Mouse (Mus musculus) inflammation-experienced regulatory T-cells, adult 6 months (primary cell): ENCODE results near the gene Fkbp6. TPM values are rescaled to one million over a fixed set of nuclear protein-coding genes. Genes with fewer than 3 reads are reported as not detected.
A peak's percentile ranks its signal among the peaks of the same experiment; 100 is the strongest.

Experiments
- ATAC-seq: one replicate; pipeline ENCODE4 v1.8.0; 2017
- polyA plus RNA-seq, 3 experiments: library from polyadenylated mRNA; unstranded; fragments of 100-300 nt; shearing (Covaris generic); gene quantifications; one replicate each; pipeline ENCODE4 v1.2.1; 2017

Fkbp6 gene
- polyA plus RNA-seq, 3 experiments from 2014 or later = not detected

DNA sequence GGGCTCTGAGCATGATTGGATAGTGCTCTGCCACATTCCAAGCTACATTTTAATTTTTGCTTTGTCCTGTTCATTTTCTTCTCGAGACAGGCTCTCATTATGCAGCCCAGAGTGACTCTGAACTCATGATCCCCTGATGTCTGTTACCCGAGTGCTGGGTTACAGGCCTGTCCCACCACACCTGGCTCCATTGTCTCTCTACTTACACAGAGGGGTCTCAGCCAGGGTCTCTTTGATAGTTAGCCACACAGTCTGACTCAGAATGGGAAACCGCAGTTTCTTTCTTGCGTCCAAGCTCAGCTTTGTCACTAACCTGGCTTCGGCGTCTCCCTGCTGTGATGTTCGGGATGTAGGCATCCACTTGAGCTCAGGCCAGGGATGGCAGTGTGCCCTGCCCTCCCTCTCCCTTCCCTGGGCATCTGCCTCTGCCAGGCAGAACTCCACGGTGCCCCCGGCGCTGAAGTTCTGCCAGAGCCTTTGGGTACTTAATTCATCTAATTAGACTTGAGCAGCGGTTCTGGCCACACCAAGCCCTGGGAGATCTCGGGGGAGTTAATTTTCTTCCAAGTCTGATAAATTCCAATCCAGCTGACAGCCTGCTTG lies 78.2 kb downstream of the Fkbp6 start:
- ATAC-seq = no peak

DNA sequence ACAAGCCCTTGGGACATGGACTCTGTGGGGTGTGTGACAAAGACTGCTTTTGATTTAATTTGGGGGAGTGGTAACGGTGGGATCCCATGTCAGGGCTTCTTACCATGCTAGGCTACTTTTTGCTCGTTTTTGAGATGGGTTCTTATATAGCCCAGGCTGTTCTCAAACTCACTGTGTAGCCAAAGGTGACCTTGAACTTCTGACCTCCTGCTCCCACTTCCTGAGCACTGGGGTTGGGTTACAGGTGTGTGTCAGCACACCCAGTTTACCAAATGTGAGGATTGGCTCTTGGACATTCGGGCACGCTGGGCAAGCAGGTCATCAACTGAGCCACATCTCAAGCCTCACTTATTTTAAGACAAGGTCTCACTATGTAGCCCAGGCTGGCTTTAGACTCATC lies 79.5 kb downstream of the Fkbp6 start:
- ATAC-seq = no peak

DNA sequence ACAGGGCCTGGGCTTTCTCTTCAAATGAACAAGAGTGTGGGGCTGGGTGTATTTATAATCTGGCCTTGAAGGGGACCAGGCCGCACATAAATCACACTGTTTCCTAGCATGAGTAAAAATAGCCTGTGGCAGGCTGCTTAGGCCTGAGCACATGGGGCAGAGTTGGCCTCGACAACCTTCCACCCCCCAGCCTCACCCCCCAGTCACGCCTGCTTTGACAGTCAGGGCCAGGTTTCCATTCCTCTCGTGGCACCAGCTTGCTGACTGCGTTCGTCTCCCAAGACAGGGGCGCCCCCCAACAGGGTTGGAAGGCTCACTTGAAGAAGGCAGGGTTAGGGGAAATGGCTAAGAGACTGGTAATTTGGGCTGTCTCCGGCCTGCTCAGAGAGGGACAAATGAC lies 80.4 kb downstream of the Fkbp6 start:
- no peak for ATAC-seq

DNA sequence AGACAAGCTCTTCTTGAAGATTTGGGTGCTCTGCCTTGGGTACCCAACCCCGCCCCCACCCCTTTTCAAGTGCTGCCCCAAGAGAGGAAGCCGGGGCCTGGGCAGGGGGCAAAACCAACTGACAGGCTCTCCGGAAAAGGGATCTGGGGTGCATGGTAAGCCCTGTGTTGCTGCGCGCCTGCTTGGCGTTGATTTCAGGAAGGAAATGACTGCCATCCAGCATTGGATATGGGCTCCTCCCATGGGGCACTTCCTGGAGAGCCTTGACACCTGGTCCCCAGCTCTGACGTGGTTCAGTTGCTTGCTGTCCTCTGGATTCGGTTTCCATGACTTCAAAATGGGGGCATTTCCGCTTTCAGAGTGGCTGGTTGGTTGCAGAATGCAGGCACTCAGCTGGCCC lies 85.3 kb downstream of the Fkbp6 start:
- ATAC-seq = no peak

DNA sequence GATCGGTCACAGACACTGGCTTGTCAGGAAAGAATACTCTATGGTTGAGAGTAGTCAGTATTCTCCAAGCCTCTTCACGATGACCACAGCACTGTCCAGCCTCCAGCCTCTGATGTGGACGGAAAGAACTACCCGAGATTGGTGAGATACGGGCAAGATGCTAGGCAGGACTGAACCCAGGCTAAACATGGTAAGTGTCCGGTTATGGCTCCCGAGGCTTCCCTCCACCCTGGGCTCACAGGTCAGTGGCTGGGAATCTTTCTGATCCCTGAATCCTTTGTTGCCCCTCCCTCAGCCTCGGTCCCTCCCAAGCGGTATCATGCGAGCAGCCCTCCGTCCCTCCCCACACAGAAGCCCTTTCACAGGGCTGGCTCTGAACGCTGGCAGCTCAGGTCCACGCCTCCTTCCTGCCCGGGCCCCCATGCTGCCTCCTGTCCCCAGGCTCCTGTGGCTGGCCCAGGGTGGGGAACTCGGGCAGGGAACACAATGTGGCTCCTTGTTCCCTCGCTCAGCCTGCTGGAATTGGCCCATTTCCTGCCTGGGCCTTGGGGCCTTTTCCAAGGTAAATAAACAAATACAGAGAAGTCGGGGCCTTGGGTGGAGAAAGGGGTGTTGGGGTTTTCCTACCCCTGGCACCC lies 85.9 kb downstream of the Fkbp6 start:
- no peak for ATAC-seq

DNA sequence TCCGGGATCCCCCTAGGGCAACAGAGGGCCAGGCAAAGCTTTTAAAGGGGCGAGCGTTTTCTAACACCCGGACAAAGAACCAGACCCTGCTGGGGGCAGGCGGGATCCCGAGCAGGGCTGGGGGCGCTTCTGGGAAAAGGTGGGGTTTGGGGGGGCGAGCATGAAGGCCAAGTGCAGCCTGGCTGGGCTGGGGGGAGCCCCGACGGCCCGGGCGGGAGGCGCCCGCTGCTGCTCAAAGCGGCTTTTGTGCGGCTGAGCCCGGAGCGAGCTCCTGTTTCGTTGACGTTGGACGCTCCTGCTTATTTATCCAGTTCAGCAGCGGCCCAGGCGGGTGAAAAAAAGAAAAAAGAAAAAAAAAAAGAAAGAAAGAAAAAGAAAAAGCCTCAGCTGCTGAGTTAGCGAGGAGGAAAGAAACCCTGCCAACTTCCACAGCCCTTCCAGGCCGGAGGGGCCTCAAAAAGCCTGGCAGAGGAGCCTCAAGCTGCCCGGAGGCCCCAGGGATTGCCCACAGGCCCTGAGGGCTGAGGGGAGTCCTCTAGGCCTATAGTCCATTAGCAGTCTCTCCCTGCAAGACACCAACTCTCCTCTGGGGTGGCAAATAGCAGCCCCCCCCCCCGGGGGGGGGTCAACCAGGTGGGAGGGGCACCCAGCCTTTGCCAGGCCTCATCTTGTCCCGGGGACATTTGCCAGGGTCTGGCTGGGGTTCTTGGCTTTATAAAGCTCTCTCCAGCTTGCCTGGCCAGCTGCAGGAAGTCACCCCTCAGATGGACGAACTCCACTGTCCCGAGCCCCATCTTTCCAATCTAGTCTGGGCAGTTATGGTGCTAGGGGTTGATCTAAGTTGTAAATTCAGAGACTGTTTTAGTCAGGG lies 91.3 kb downstream of the Fkbp6 start:
- ATAC-seq = no peak

DNA sequence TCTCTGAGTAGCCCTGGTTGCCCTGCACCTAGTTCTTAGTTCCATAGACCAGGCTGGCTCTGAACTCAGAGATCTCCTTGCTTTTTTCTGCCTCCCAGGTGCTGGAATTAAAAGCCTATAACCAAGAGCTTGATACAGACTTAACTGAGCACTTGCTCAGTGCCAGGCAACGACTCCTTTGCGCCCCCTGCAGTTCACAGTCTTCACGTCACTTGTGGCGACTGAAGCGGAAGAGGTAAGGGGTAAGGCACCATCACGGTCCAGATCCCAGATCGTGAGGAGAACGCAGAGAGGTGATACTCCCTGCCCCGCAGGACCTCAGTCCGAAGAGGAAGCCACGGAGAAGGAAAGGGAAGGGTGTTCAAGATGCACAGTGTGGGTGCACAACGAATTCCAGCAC lies 92.3 kb downstream of the Fkbp6 start:
- ATAC-seq = no peak

DNA sequence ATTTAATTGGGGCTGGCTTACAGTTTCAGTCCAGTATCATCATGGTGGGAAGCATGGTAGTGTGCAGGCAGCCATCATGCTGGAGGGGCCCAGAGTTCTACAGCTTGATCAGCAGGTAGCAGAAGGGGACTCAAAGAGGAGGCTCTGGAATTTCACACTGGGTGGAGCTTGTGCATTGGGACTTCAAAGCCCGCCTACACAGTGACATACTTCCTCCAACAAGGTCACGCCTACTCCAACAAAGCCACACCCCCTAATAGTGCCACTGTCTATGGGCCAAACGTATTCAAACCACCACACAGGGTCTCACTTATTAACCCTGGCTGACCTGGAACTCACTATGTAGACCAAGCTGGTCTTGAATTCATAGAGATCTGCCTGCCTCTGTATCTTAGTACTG lies 93.7 kb downstream of the Fkbp6 start:
- no peak for ATAC-seq

DNA sequence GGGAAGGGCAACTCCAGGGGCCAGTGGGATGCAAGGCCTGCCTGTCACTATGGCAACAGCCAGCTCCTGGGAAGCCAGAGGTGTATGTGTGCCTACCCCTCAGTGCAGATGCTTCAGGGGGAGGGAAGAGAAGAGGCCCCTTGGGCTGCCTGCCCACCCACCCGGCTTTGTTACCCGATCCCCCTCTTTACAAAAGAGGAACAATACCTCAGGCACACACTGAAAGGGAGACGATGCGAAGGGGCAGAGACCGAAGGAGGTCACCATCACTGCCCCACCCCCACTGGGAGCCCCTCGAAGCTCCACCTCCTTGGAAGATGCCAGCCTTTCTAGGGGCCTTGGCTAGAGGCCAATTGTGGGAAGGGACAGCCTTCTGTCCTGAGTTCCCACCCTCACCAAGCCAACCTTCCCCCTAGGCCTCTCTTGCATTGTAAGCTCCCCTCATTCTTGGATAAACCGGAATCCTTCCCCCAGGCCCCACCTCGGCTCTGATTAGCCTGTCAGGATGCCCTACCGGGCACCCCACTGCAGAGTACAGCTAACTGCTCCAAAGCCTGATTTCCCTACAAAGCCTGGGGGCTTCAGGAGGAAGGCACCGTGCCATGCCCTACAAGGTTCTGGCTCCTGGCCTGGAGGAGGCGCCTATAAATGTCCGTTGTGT lies 96.0 kb downstream of the Fkbp6 start:
- no peak for ATAC-seq

DNA sequence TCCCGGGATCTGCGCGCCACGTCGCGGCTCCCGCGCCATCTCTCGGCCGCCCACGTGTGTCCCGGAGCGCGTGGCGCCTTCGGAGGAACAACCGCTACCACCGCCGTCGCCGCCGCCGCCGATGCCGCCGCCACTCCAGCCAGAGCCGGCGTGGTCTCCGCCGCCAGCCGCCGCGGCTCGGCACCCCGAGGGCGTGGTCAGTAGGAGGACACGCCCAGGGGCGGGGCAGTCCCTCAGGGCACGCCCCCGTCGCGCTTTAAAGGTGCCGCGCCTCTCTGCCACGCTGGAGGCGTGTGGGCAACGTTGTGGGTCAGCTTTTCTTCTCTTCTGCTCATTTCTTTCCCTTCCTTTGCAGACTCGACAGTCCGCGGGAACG lies 98.8 kb downstream of the Fkbp6 start, which contains the start of gene Fzd9:
Gene Fzd9, minus strand, starts transcription at position 152 of the 376 bp plus-strand sequence.
- peak; percentile 58 for ATAC-seq

DNA sequence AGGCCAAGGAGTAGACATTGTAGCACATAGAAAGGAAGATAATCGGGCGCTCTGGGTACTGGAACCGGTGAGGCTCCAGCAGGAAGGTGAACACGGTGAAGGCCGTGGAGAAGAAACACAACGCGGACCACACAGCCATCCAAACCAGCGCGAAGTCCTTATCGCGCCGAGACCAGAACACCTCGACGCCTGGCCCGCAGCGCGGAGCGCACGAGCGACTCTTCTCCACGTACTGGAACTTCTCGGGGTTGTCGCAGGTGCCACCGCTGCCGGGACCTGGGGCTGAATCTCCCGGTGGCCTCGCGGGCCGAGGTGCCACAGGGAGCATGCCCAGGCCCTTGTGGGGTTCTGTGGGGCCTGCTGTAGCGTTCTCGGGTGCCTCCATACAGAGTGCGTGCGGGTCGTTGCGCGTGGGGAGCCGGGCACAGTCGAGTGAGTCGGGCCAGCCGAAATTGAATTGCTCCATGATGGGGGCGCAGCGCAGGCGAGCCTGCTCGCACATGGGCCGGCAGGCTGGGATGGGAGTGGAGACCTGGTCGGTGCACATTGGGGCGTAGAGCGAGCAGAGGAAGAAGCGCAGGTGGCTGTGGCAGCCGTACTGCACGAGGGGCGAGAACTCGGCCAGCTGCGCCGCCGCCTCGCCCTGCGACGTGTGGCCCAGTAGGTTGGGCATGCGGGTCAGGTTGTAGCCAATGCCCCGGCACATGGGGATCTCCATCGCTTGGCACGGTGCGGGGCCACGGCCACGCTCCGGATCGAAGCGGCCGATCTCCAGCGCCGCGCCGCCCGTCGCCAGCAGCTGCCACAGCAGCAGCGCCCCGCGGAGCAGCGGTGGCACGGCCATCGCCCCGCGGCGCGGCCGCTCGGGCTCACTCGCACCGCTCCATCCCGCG lies 99.4 kb downstream of the Fkbp6 start:
- peak; percentile 14 for ATAC-seq

DNA sequence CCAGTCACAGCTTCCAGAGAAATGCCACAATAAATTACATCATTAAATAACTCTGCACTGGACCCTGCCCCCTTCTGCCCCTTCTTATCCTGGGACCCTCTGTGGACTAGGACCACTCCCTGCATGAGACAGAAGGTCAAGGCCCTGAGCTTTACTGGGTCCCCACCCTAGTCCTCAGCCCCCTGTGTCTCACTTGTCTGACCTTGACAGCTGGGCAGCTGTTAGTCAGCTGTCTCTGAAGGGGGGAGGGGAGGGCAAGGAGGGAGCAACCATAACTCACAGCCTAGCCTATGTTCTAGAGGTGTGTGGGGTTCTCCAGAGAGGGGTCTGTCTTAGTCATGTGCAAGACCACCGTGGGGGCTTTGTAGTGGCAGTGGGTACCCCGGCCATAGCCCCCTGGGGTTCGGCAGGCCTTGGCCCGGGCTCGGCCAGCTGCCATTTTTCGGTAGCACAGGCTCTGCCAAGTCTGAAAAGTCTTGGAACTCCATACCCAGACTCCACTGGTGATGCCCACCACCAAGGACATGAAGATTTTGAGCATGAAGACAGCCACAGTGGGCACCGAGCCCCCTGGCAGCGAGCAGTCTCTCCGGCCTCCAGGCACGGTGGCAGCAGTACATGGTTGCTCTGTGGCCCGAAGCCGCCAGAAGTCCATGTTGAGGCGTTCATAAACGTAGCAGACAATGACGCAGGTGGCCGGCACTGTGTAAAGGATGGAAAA lies 100.7 kb downstream of the Fkbp6 start:
- ATAC-seq = no peak

DNA sequence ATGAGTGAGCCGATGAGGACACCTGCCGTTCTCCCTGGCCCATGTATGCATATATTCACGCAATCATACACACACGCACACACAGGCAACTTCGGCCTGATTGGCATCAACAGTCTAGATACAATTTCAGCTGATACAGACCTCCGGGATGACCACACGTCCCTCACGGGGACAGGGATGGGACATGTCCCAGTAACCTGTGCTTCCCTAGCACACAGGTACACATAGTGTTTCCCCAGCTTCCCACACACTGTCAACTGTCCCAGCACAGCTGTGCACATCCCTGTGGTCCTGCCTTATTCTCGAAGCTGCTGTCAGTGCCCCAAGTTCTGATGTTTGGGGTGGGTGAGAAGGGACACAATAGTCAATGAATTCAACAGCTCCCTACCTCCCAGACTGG lies 102.5 kb downstream of the Fkbp6 start:
- ATAC-seq = no peak

DNA sequence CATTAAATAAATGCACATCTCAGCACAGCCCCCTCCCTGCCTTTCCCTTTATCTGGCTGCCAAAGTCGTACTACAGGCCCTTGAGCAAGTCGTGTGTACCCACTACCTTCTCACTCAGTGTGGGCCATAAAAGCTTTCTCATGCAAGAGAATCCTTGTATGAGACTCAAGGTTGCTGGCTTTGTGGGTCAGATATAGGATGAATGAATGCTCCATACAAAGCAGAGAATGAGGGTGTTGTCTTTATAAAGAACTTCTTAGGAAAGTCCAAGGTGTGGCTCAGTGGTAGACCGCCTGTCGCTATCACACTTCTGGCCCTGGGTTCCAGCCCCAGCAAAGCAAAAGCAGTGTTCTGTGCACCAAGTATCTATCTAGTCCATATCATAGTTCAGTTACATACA lies 103.3 kb downstream of the Fkbp6 start:
- ATAC-seq = no peak

DNA sequence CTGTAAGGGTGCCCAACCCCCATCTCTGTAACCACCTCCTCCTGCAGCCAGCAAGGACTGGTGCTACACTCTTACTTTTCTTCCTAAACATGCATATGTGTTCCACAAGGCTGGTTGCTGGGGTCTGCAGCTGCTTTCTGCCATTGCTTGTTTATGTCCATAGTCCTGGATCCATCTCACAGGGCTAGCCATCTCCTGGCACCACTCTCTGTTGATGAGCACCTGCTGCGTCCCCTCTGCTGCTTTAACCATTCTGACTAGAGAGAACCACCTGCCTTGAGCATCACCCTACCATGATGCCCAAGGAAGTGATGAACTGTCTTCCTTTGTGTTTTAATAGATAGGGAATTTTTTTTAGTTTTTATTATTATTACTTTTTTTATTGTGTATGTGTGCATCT lies 106.7 kb downstream of the Fkbp6 start:
- no peak for ATAC-seq

DNA sequence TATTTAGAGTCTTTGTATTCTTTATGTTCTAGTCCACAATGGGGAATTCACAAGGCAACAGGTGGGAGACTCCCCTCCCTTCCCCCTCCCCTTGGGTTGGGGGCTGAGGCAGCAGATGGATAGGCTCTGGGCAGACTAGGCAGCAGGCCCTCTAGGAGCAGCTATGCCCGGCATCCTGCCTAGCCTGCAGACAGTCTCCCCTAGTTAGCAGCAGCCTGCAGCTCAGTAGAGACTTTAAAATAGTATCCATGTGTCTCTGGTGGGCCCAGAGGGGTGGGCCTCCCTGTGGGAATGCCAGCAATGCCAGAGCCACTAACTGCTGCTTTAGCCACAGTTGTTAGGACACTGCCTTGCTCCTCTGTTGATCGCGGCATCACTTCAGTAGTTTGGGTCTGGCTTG lies 107.2 kb downstream of the Fkbp6 start:
- ATAC-seq = no peak

DNA sequence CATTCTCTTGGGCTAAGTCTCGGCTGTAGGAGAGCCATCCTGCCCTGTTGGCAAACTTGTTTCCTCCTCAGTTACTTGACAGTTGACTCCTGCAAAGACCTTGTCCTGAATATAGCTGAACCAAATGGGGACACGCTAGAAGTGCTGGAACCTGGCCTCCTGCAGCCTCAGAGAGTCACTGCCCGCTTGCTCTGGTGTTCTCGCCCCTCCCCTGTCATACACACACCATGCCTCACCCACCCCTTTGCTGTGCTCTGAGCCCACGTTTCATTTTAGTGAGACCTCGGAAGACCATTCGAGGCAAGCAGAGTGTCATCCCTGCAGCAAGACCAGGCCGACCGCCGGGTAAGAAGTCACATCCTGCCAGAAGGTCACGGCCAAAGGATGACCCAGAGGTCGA lies 107.7 kb downstream of the Fkbp6 start:
- ATAC-seq = no peak
